Mouse (Mus musculus) Patski (cell line): Measurements from ENCODE around the gene Plac1. TPM values are rescaled to one million over a fixed set of nuclear protein-coding genes. Genes with fewer than 3 reads are reported as not detected.

Source experiments
- ATAC-seq: fragments of 100-300 bp; one replicate; pipeline ENCODE4 v1.8.0; 2021
- CTCF ChIA-PET: fragments of 350-600 bp; sonication (Branson Sonifier 250); formaldehyde crosslinking; loops from one replicate; lab custom pipeline; 2022; ENCODE audit warnings: inconsistent platforms; lab: Charles Lee
- POLR2A ChIA-PET: fragments of 350-600 bp; sonication (Branson Sonifier 250); formaldehyde crosslinking; loops from one replicate; lab custom pipeline; 2022; ENCODE audit warnings: antibody characterized with exemption, inconsistent platforms; lab: Charles Lee
- DNase-seq: peaks from one replicate; pipeline ENCODE4 v3.0.0-alpha.2; 2011; ENCODE audit warnings: low read depth, low spot score
- H3K27me3 ChIP-seq: fragments of 371-371 bp; one replicate; pipeline ENCODE4 v1.5.1; 2021
- CTCF ChIP-seq: fragments of 100-300 bp; IDR thresholded peaks from one replicate; pipeline ENCODE4 v1.5.1; 2021
- in situ Hi-C: fragments of 300-500 bp; cut with MboI; formaldehyde crosslinking; loops from 3 replicates; pipeline ENCODE4 v1.11.1; 2018; ENCODE audit warnings: low pct_unique_long_range_greater_than_20kb, mixed read lengths
- polyA plus RNA-seq: library from polyadenylated mRNA; unstranded; gene quantifications from one replicate; pipeline ENCODE4 v1.2.3, GENCODE M21; 2021

Plac1 gene
- polyA plus RNA-seq, 1 experiment from 2014 or later, result 0.12 TPM

- ChIA-PET POLR2A (no interaction called here), CTCF (interaction anchor here (0.8 kb wide), 1 partner anchor 11 kb away, joined by 3 read pairs; no protein-coding TSS in a partner anchor)
- in situ Hi-C loops, result no loop called here
- TF ChIP-seq CTCF, result no peak
- peaks cover 14% of the 10 kb centered on the region for H3K27me3 ChIP-seq
- DNase-seq (no peak), ATAC-seq (no peak)
Observed at GRCm38 (mm10) chrX:53050353-53050752, 189.6 kb downstream of the Plac1 start.

GRCm38 (mm10) chrX:53049196-53049595 is 190.7 kb downstream of the Plac1 start:
- no peak for TF ChIP-seq CTCF
- ChIA-PET CTCF (interaction anchor here (0.6 kb wide), 1 partner anchor 27 kb away, joined by 3 read pairs; no protein-coding TSS in a partner anchor), POLR2A (no interaction called here)
- no peak for ATAC-seq
- in situ Hi-C loops, result no loop called here
- no peak for DNase-seq
- H3K27me3 ChIP-seq, result peaks cover 11% of the 10 kb centered on the region

- in situ Hi-C loops, result no loop called here
- peaks cover 11% of the 10 kb centered on the region for H3K27me3 ChIP-seq
- ChIA-PET POLR2A (interaction anchor here (0.6 kb wide), 1 partner anchor 112 kb away, joined by 3 read pairs; no protein-coding TSS in a partner anchor), CTCF (interaction anchor here (1.4 kb wide), 1 partner anchor 20 kb away, joined by 5 read pairs; no protein-coding TSS in a partner anchor)
- ATAC-seq (no peak), DNase-seq (no peak)
- TF ChIP-seq CTCF, result no peak
Observed at GRCm38 (mm10) chrX:53046911-53047310, 193.0 kb downstream of the Plac1 start.

- ATAC-seq (no peak), DNase-seq (no peak)
- H3K27me3 ChIP-seq, result peaks cover 11% of the 10 kb centered on the region
- ChIA-PET POLR2A (no interaction called here), CTCF (no interaction called here)
- in situ Hi-C loops, result no loop called here
- no peak for TF ChIP-seq CTCF
Observed at GRCm38 (mm10) chrX:53046033-53046432, 193.9 kb downstream of the Plac1 start.

- POLR2A ChIA-PET, result no interaction called here
- ATAC-seq (no peak), DNase-seq (no peak)
- in situ Hi-C loops, result no loop called here
- peaks cover 11% of the 10 kb centered on the region for H3K27me3 ChIP-seq
- no peak for TF ChIP-seq CTCF
- CTCF ChIA-PET, result no interaction called here
Observed at GRCm38 (mm10) chrX:53045187-53045903, 194.6 kb downstream of the Plac1 start.

GRCm38 (mm10) chrX:53041006-53041405 is 198.9 kb downstream of the Plac1 start:
- peaks cover 6% of the 10 kb centered on the region for H3K27me3 ChIP-seq
- no peak for TF ChIP-seq CTCF
- ATAC-seq (no peak), DNase-seq (no peak)
- CTCF ChIA-PET, result no interaction called here
- POLR2A ChIA-PET, result no interaction called here
- in situ Hi-C loops, result no loop called here

GRCm38 (mm10) chrX:53040138-53040537 is 199.8 kb downstream of the Plac1 start:
- ATAC-seq (no peak), DNase-seq (no peak)
- in situ Hi-C loops, result no loop called here

GRCm38 (mm10) chrX:53039651-53040050 is 200.3 kb downstream of the Plac1 start:
- POLR2A ChIA-PET, result no interaction called here
- in situ Hi-C loops, result no loop called here
- no peak for ATAC-seq
- CTCF ChIA-PET, result interaction anchor here (0.8 to 1.4 kb wide), 2 partner anchors 10 to 16 kb away, joined by 3 read pairs; no protein-coding TSS in a partner anchor
- no peak for DNase-seq
- no peak for TF ChIP-seq CTCF
- peaks cover 2% of the 10 kb centered on the region for H3K27me3 ChIP-seq

More at GRCm38 (mm10) chrX:53040138-53040537, 199.8 kb downstream of the Plac1 start:
- CTCF ChIA-PET, result interaction anchor here (1.4 kb wide), 1 partner anchor 16 kb away, joined by 3 read pairs; no protein-coding TSS in a partner anchor
- POLR2A ChIA-PET, result no interaction called here
- peaks cover 2% of the 10 kb centered on the region for H3K27me3 ChIP-seq
- no peak for TF ChIP-seq CTCF

GRCm38 (mm10) chrX:53038194-53038593 is 201.7 kb downstream of the Plac1 start:
- peaks cover 2% of the 10 kb centered on the region for H3K27me3 ChIP-seq
- ChIA-PET CTCF (interaction anchor here (1.2 kb wide), 1 partner anchor 195 kb away, joined by 3 read pairs; no protein-coding TSS in a partner anchor), POLR2A (interaction anchor here (0.5 kb wide), 1 partner anchor 158 kb away, joined by 4 read pairs; no protein-coding TSS in a partner anchor)
- in situ Hi-C loops, result no loop called here
- ATAC-seq, result no peak
- DNase-seq, result no peak
- no peak for TF ChIP-seq CTCF

- in situ Hi-C loops, result loop anchor here (5.0 kb wide), 1 partner anchor 203 kb away; no protein-coding TSS in a partner anchor
- POLR2A ChIA-PET, result no interaction called here
- no peak for TF ChIP-seq CTCF
- no peak for ATAC-seq
- no peak for DNase-seq
- peaks cover 31% of the 10 kb centered on the region for H3K27me3 ChIP-seq
- CTCF ChIA-PET, result interaction anchor here (1.7 kb wide), 1 partner anchor 203 kb away, joined by 3 read pairs; no protein-coding TSS in a partner anchor
Observed at GRCm38 (mm10) chrX:53029559-53029958, 210.4 kb downstream of the Plac1 start.
